Mouse (Mus musculus) megakaryocyte-erythroid progenitor cell, adult 5-6 weeks (primary cell): Measurements from ENCODE around the gene Mgat4d. TPM values are rescaled to one million over a fixed set of nuclear protein-coding genes. Genes with fewer than 3 reads are reported as not detected.

ENCODE experiments used
- total RNA-seq, 2 experiments: library from RNA; stranded (forward) in 1 of 2; stranded (reverse) in 1 of 2; fragments of 200-1000, 215-1000 nt in 1 of 2; fragments of >200 nt in 1 of 2; fragmentation: Nextera tagmentation in 1 of 2; gene quantifications; 2 replicates each; pipeline ENCODE4 v1.2.3; 2014 to 2017

The Mgat4d gene
- total RNA-seq, 2 experiments from 2014 or later, result not detected

Other genes starting within 250 kb of the Mgat4d start
- gene Tbc1d9, start 183.1 kb upstream of the Mgat4d start, total RNA-seq (2014; fragmentation: Nextera tagmentation), result 0.07 and 0.57 TPM in 2 replicates
- 0.84 and 1.4 TPM in 2 replicates for gene Tbc1d9, start 183.1 kb upstream of the Mgat4d start, total RNA-seq (2017)
- gene Gm10645, start 182.3 kb upstream of the Mgat4d start, total RNA-seq (2014; fragmentation: Nextera tagmentation), result not detected in 2 replicates
- not detected in 2 replicates for gene Gm10645, start 182.3 kb upstream of the Mgat4d start, total RNA-seq (2017)
- gene Ucp1, start 58.1 kb upstream of the Mgat4d start, total RNA-seq (2014; fragmentation: Nextera tagmentation), result not detected in 2 replicates
- gene Ucp1, start 58.1 kb upstream of the Mgat4d start, total RNA-seq (2017), result not detected in 2 replicates
- 10.0 and 14.5 TPM in 2 replicates for gene Elmod2, start 16.0 kb upstream of the Mgat4d start, total RNA-seq (2014; fragmentation: Nextera tagmentation)
- 16.7 and 29.9 TPM in 2 replicates for gene Elmod2, start 16.0 kb upstream of the Mgat4d start, total RNA-seq (2017)
- 1.1 and 1.2 TPM in 2 replicates for gene Clgn, start 41.4 kb downstream of the Mgat4d start, total RNA-seq (2014; fragmentation: Nextera tagmentation)
- 0.19 and 0.95 TPM in 2 replicates for gene Clgn, start 41.4 kb downstream of the Mgat4d start, total RNA-seq (2017)
- gene Scoc, start 109.9 kb downstream of the Mgat4d start, total RNA-seq (2014; fragmentation: Nextera tagmentation), result 97.8 and 106 TPM in 2 replicates
- 83.0 and 91.3 TPM in 2 replicates for gene Scoc, start 109.9 kb downstream of the Mgat4d start, total RNA-seq (2017)
- not detected in 2 replicates for gene Olfr370, start 187.3 kb downstream of the Mgat4d start, total RNA-seq (2014; fragmentation: Nextera tagmentation)
- gene Olfr370, start 187.3 kb downstream of the Mgat4d start, total RNA-seq (2017), result not detected in 2 replicates
- gene Ndufb7, start 218.2 kb downstream of the Mgat4d start, total RNA-seq (2014; fragmentation: Nextera tagmentation), result 199 and 204 TPM in 2 replicates
- 173 and 183 TPM in 2 replicates for gene Ndufb7, start 218.2 kb downstream of the Mgat4d start, total RNA-seq (2017)